Mouse (Mus musculus) 3T3-L1 (cell line): ENCODE measurements at regions not wholly inside any gene's neighbourhood (a gene's known extent, or its start where the extent isn't known, plus 50 kb on each side); places are given as distances from the start of the nearest gene placed in this dataset.

Experiments
- DNase-seq: peaks from one replicate; pipeline ENCODE4 v3.0.0-alpha.2; 2015; ENCODE audit warnings: low read depth, low spot score

DNA sequence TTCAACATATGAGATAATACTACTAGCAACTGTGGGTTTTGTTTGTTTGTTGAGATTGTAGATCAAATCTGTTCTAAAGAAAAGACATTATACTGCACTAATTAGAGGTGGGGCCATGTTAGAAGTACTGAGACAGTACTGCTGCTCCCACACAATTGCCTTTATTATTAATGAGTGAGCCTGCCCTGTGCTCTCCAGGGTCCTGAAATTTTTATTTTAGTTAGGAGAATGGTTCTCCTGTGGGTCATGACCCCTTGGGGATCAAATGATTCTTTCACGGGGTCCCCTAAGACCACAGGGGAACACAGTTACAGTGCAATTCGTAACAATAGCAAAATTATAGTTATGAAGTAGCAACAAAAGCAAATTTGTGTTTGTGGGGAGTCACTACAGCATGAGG, 268.8 kb downstream of the Gm9195 start:
- DNase-seq, result no peak

DNA sequence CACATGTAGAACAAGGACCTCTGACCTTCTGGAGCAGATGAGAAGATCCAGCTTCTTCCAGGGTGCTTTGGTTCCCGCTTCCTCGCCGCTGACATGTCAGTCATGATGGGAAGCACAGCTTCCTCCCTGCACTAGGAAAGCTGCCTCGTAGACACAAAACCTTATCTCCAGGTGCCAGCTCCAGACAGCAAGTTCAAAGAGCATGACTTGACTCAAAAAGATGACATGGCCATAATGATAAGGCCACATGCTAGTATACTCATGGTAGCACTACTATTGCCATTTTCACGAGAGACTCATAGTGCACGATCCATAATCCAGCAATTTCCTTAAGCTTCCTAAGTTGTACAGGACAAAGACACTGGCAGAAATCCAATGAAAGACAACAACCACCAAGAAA, 272.1 kb downstream of the Gm9195 start:
- DNase-seq, result no peak

DNA sequence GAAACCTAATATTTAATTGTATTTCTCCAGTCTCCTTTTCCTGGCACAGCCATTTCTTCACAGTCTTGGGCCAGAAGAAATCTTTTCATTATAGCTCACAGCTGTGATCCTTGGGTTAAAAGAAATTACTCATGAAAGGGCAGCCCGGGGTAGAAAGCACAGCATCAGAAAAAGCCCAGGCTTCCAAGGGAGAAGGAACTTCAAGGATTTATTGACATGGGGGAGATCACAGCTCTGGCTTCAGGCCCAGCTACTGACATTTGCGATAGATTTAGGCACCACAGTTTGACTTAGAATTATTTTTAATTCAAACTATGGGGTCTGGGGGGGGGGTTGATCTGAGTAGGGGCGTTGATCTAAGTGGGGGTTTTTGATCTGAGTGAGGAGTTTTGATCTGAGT, 291.3 kb downstream of the Gm9195 start:
- no peak for DNase-seq

DNA sequence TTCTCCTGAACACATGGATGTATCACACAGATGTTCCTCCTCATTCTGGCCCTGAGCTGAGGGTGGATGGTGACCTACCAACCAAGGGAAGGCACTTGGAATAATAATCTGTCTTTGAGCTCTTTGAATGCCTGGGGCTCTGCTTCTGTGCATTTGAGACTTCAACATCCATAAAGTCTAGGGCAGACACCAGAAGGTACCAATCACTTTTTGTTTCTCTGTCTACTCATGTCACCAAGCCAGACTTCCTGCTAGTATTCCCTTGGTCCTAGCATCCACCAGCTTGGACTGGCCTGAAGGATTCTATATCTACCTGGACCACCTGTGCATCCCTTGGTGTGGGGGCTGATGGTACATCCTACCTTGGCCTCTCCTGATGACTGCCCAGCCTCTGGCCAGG, 291.7 kb downstream of the Gm9195 start:
- no peak for DNase-seq

DNA sequence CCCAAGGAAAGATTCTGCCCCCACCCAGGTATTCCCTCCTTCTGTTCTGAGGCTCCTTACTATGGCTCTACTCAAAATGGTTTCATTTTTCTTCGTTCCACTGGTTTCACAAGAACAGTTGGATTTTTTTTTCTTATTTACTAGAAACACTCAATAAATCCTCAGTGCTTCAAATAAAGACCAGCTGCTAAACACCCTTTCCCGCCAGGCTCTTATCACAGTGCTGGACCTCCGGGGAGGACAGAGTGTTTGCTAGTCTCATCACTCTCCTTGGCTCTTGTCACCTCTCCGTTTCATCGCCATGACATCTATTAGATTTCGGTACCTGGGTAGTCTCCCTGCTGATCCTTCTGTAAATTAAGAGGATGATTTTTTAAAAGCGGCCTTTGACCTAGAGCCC, 293.7 kb downstream of the Gm9195 start:
- no peak for DNase-seq

DNA sequence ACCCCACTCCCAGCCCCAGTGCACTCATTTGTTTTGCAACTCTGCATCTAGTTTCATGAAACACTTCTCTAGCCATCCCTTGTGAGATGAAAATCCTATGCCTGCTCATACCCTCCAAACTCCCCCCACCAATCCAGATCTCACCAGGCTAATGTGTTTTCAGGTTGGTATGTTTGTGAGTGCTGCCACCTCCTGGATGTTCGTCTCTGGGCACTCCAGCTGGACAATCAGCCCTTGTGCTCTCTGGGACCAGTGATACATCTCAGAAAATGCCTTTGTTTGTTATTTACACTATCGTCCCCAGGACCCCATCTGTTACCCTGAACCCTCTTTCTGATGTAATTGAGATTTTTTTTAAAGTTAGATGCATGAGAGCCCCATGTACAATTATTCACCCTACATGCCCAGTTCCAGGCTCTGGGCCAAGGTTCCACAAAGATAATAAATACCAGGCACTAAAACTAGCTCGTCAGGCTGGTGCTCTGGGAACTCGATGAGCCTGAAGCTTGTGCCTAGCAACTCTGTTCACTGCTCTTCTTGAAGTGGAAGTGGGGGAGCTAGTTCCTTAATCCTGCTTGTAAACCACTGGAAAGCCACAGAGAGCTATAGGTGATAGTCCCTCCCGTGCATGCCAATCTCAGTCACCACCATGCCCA, 304.2 kb downstream of the Gm9195 start:
- DNase-seq, result peak; percentile 7

DNA sequence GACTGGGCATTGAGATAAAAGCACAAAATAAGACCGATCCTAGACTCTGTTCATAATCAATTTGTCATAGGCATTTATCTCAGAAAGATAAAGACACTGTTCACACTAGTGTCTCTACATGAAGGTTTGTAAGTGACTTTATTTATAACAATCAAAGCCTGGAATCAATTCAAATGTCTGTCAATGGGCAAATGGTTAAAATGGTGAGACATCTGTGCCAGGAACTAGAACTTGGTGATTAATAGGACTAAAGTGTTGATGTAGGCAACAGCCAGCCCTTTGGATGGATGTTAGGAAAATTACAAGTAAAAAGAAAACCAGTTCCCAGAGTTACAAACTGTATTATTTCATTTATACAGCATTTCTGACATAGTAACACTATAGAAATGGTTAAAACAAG, 315.9 kb downstream of the Gm9195 start:
- no peak for DNase-seq

DNA sequence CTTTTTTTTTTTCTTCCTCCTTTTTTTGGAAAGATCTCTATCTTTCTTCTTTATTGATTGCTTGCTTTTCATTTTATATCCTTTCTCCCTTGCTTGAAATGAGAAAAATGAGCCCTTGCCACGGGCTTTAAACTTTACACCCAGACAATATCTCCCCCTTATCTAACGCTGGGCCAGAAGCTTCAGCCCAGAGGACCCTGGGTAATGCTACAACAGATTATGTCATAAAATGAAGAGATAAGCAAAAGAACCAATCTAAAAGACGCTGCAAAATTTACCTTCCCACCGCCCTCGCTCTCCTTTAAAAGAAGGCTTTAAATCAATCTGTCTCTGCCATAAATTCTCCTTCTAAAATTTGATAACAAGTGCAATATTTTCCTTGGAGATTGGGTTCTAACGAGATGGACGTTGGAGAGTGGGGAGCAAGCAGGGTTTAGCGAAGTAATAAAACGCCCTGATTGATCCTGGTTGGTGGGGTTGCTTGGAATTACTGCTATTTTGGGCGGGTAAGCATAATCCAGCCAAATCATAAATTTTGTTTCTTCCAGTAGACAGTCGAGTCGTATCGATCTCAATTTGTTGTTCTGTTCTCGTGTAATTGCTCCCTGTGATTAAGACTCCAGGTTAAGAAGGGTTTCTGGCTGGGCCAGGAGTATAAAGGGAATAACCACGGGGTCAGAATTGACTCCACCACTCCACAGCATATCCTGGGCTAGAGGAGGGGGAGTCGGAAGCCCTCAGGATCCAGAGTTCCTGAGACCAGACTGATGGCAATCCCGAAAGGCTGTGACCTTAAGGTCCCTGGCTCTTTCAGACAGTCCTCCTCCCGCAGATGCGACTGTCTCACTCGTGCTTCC, 318.9 kb downstream of the Gm9195 start:
- no peak for DNase-seq

DNA sequence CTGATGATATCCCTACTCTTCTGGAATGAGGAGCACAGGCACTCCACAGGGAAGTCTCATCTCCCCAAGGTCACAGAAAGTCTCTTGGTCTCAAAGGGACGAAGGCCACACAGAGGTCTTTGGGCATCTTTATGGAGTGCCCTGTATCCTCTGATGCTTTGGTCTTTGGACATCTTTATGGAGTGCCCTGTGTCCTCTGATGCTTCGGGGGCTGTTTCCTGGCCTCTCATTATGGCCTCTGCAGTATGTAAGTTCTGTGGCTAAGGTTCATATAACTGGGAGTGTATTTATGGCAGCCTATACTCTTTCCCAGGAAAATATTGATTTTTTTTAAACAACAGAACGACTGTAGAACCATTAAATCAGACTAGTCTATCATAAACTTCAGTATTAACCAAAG, 319.9 kb downstream of the Gm9195 start:
- DNase-seq, result no peak

DNA sequence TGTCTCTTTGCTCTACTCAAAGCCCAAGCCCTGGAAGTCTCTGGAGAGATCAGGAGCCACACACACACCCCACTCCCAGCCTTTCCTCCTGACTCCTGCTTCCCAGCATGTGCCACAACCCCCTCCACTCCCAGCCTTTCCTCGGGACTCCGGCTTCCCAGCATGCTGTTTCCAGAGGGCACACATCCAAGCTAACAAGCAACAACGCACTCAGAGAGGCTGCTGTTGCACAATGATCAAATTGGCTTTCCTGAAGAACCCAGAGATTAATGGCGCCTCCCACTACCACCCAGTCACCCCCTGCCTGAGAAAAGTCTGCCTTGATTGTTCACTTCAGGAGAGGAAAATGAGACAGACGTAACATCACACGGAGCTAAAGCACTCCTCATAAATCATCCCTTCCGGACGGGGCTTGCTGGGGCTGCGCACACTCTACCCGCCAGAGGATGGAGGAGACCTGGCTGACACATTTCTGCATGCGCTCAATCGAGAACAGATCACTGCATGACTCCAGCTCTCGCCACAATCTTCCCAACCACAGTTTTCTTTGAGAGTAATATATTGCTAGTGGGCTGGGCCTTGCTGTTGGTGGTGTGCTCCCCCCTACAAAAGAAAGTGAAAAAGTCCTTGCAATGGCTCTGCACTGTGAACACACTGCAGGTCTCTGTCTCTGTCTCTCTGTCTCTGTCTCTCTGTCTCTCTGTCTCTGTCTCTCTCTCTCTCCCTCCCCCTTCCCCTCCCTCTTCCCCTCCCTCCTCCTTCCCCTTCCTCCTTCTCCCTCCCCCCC, 332.9 kb downstream of the Gm9195 start:
- DNase-seq, result no peak

DNA sequence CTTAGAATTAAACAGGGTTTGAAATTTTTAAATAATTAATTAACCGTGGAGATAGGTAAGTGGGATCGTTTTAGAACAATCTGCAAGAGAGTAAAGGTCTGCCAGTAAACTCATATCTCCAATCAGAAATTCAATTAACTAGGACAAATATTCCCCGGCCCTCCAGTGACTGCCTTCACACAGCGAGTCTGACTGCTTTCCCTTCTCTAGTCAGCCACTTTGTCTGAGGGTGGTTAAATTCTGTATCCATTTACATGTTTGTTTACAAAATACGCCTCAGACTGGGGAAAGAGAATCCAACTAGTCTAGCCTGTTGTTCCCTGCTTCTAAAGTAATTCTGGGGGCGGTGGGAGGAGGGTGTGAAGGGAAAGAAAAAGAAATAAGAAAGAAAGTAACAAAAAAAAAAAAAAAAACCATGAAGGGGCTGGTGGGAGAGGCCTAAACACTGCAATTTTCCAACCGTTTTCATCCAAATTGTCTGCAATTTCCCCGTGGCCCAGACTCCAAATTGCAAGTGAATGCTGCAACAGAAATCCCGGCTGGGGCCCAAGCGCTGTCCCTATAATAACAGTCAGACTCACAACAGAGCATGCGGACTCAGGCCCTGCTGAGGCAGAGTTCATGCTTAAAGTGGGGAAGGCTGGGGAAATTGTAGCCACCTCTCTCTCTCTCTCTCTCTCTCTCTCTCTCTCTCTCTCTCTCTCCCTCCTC, 336.3 kb downstream of the Gm9195 start:
- DNase-seq, result no peak

DNA sequence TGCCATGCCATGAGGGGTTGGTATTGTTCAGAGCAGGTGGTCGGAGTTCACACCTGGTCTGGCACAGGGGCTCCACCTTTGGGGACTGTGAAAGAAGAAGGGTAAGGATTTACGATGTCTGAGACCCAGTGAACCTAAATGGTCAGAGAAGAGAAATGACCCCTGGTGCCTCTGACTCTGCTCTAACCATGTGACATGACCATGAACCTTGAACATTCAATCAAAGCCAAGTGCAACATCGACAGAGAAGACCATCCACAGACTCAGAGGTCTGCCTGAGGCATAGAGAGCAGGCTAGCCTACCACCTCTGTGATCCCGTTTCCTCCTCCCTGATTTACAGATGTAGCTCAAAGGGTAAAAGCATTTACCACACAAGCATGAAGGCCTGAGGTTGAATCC, 340.0 kb downstream of the Gm9195 start:
- DNase-seq, result no peak

DNA sequence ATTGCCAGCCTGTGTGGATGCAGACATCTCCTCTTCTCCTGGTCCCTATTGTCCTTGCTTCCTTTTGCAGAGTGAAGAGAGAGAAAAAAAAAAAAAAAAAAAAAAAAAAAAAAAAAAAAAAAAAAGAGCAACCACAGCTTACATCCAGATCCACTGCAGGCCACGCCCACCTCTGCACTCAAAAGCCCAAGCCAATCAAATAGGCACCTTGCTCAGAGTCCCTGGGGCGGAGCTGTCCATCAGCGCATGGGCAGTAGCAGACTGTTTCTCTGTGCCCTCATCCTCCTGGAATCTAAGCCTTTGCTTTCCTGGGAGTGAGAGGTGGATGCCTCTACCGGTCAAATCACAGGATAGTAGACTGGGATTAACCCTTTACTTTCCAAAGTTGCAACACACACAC, 342.2 kb downstream of the Gm9195 start:
- DNase-seq, result peak; percentile 1

DNA sequence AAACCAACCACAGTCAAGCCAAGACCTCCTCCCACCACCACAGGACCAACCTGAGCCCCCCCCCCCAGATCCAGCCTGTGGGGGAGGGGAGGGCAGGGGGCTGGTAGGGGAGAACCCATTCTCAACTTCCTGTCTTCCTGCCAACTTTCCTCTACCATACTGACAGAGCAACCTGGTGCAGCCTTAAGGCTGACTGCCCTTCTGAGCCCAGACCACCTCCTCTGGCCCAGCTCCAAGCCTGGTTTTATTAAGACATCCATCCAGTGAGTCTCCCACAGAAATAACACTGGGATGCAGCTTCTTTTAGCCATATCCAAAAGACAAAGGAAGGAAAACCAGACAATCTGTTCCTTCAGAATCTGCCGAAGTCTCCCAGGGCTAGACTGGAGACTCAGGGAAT, 342.8 kb downstream of the Gm9195 start:
- no peak for DNase-seq

DNA sequence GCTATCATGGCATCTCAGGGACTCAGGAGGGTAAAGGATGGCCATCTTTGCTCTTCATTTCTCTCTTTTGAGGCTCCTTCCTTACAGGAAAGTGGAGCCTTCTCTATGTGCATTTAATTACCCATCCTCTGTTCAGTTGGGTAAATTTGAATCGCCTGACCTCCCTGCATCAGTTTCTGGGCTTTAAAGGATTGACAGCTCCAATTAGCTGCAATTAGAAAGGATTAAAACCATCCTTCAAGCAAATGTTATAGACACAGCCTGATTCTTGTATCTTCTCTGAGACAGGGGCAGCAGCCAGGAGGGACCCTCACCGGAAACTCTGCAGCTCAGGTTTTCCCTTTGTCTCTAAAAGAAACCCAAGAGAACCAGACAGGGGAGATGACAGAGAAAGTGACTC, 345.3 kb downstream of the Gm9195 start:
- no peak for DNase-seq

DNA sequence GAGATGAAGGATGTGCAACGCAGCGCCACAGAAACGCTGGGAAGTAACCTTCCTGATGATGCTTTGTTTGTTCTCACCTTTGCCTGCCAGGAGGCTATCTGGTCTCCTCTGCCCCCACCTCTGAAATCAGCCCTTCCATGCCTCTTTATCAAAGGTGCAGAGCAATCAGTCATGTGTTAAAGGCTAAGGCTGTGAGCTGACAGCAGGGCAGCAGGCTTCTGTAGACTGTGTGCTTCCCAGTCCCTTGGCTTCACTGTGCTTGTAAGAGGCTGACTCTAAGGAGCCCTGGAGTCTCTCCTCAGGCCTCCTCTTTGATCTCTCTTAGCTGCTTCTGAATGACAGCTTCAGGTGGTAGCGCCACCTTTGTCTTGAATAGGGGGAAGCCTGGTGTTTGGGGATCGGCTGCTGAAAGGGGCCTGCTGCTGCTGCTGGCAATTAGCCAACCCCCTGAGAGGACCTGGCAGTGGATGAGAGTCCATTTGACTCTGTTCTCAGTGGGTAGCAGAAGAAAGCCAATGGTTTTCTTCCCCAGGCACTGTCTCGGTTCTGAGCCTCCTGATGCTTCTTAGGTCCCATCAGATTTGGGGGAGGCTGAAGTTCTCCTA, 348.7 kb downstream of the Gm9195 start:
- no peak for DNase-seq

DNA sequence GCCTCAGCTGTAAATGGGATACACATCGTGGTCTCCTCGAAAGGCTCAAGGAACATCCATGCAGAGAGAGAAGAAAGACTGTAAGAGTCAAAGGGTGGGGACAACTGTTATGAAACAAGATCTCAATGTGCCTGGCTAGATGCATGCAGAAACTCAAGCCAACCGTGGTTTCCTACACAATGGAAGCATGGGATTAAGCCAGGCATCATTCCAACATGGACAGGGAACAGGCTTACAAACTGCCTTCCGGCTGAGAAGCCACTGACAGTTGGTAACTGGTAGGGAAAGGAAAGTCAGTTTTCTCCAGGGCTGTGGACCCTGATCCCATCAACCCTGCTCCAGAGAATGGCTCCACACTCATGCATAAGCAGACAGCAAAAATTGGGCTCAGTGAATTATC, 350.5 kb downstream of the Gm9195 start:
- DNase-seq, result no peak

DNA sequence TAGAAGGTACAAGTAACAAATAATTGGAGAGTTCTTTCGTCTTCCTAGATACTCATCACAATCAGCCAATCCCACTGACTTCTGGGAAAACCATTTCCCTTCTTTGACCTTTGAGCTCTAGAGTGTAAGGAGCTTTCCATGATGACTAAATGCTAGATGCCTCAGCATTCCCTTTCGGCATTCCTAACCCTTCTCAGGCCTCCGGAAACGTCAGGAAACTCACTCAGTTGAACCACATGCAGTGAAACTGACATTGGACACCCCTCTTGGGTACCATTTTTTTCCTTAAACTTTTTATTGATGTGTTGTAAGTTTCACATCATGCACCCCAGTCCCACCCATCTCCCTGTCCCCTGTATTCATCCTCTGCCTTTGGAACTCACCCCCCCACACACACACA, 361.5 kb downstream of the Gm9195 start:
- no peak for DNase-seq

DNA sequence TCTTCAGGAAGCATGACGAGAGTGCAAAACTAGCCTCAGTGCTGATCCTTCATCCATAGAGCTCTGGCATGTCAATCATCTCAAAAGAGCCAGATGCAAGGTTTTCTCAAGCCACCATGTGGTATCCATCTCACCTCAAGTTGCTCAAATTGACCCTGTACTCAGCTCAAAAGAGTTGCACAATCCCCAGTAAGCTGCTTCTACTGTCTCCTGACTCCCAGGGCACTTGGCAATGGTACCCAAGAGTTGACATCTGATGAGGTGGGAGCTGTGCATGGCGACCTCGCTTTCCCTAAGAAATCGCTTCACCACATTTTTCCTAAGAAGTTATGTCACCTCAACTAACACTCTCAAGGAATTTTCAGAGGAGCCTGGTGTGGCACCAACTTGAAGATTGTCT, 369.9 kb downstream of the Gm9195 start:
- DNase-seq, result no peak

DNA sequence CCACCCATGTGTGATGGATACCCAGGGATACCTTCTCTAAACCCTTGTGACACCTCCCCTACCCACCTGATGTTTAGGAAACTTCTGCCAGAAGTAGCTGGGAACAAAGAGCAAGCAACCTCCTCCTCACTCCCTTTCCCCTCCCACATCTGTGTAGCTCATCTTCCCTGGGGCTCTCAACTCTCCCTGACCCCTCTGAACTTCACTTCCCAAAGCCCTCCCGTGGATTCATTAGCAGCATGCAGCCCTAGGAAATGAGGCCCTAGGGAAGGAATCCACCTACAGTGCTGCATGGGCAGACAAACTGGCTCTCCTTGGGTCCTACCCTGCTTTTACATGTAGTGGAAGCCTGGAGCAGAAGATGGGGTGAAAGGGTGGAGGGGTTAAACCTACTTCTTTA, 370.6 kb downstream of the Gm9195 start:
- no peak for DNase-seq

DNA sequence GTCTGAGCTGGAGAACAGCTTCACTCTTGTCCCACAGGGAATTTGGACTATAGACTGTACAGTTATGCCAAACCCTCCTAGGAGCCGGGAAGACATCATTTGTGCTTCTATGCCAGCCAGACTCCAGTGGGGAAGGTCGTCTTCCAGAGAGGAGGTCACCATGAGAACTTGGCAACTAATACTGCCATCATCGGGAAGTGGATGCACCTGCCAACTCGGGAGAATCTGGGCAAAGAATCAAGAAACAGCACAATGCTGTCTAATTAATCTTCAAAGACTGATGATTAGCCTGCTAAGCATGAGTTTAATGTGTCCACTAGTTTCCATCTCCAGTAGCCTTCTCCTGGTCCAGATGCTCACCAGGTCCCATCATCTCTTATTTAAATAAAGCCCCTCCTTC, 374.8 kb downstream of the Gm9195 start:
- DNase-seq, result no peak
